Mouse (Mus musculus): ENCODE data around the gene Pabpn1. TPM values are rescaled to one million over a fixed set of nuclear protein-coding genes. Genes with fewer than 3 reads are reported as not detected.

Gene Pabpn1
- 317 and 318 TPM in 2 replicates for polyA plus RNA-seq (2011; ENCODE audit: insufficient read depth, insufficient read length, low read depth, missing spikeins)

DNA sequence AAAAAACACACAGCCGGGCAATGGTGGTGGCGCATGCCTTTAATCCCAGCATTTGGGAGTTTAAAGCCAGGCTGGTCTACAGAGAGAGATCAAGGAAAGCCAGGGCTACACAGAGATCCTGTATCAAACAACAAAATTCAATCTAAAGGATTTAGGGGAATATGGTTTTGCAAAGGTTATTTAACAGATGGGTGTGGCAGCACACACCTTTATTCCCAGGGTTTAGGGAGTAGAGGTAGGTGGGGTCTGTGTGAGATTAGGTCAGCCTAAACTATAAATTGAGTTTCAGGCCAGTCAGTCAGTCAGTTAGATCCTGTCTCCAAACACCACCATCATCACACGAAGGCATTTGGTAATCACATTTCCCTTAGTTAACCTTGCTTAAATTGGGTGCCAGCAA lies at the start of gene Pabpn1:
Gene Pabpn1, plus strand, starts transcription at position 301 of the 400 bp plus-strand sequence.
- peaks cover 2% of the 10 kb centered on the region for H3K4me1 ChIP-seq (ENCODE audit: control insufficient read depth, insufficient read depth, low read length)
- TF ChIP-seq POLR2A (IDR thresholded peaks at IDR 0.05; ENCODE audit: insufficient read depth, low read length): no peak
- TF ChIP-seq EP300 (IDR thresholded peaks at IDR 0.05; ENCODE audit: insufficient read depth, low read depth, low read length): no peak
- no peak for TF ChIP-seq CTCF (IDR thresholded peaks at IDR 0.05; ENCODE audit: low read depth, low read length)
- peaks cover 19% of the 10 kb centered on the region for H3K36me3 ChIP-seq (ENCODE audit: control insufficient read depth, insufficient read depth, low read length, poor library complexity, severe bottlenecking)
- peak within 1 kb of the TSS; percentile 47 for H3K4me3 ChIP-seq (ENCODE audit: low read depth, low read length)
- H3K27ac ChIP-seq (ENCODE audit: insufficient read depth, low read length): peak within 1 kb of the TSS; percentile 69
- H3K9me3 ChIP-seq (replicated peaks; ENCODE audit: control insufficient read depth, insufficient read depth, low read length, poor library complexity, severe bottlenecking): no peaks in the 10 kb centered on the region
- H3K27me3 ChIP-seq (ENCODE audit: control insufficient read depth, insufficient read depth, low read length, poor library complexity, severe bottlenecking): no peaks in the 10 kb centered on the region
- peak within 1 kb of the TSS; percentile 47 for H3K9ac ChIP-seq (ENCODE audit: low read depth, poor library complexity, severe bottlenecking)

DNA sequence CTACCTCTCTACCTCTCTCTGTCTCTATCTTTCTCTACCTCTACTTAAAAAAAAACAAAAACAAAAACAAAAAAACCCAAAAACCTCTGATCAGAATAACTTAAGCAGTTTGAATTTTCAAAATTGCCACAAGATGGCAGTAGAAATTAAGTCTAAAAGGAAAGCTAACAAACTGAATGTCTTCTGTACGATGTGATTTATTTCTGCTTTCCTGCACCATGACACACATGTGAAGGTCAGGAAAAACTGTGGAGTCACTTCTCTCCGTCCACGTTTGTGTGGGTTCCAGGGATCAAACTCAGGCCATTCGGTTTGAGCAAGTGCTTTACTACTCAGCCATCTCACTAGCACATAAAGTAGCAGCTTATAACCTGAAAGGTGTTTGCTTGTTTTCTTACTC lies 48.8 kb upstream of the Pabpn1 start:
- no peak overlapping the region for H3K27ac ChIP-seq (ENCODE audit: insufficient read depth, low read length)
- no peaks in the 10 kb centered on the region for H3K27me3 ChIP-seq (ENCODE audit: control insufficient read depth, insufficient read depth, low read length, poor library complexity, severe bottlenecking)
- H3K9ac ChIP-seq (ENCODE audit: low read depth, poor library complexity, severe bottlenecking): no peak overlapping the region
- no peak overlapping the region for H3K4me3 ChIP-seq (ENCODE audit: low read depth, low read length)
- H3K9me3 ChIP-seq (replicated peaks; ENCODE audit: control insufficient read depth, insufficient read depth, low read length, poor library complexity, severe bottlenecking): no peaks in the 10 kb centered on the region
- TF ChIP-seq CTCF (IDR thresholded peaks at IDR 0.05; ENCODE audit: low read depth, low read length): no peak
- no peak for TF ChIP-seq EP300 (IDR thresholded peaks at IDR 0.05; ENCODE audit: insufficient read depth, low read depth, low read length)
- no peak for TF ChIP-seq POLR2A (IDR thresholded peaks at IDR 0.05; ENCODE audit: insufficient read depth, low read length)
- H3K36me3 ChIP-seq (ENCODE audit: control insufficient read depth, insufficient read depth, low read length, poor library complexity, severe bottlenecking): no peaks in the 10 kb centered on the region
- no peaks in the 10 kb centered on the region for H3K4me1 ChIP-seq (ENCODE audit: control insufficient read depth, insufficient read depth, low read length)

DNA sequence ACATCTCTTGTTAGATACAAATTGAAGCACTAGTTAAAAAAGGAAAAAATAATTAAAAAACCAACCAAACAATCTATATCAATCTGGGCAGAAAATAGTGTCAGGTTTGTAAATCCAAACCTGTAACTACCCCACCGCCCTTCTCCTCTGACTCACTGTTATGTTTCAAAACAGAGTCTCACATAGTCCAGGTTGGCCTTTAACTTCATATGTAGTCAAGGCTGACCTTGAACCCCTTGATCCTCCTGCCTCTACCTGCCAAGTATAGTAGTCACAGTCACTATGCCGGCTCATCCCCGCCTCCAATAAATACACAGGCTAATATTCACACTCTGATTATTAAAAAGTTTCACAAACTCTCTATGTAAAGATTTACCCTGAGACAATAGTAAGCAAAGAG lies 36.6 kb upstream of the Pabpn1 start:
- Histone ChIP-seq H3K9ac (ENCODE audit: low read depth, poor library complexity, severe bottlenecking) (no peak overlapping the region), H3K4me3 (ENCODE audit: low read depth, low read length) (no peak overlapping the region), H3K36me3 (ENCODE audit: control insufficient read depth, insufficient read depth, low read length, poor library complexity, severe bottlenecking) (no peaks in the 10 kb centered on the region), H3K27ac (ENCODE audit: insufficient read depth, low read length) (no peak overlapping the region), H3K9me3 (replicated peaks; ENCODE audit: control insufficient read depth, insufficient read depth, low read length, poor library complexity, severe bottlenecking) (no peaks in the 10 kb centered on the region), H3K4me1 (ENCODE audit: control insufficient read depth, insufficient read depth, low read length) (no peaks in the 10 kb centered on the region), H3K27me3 (ENCODE audit: control insufficient read depth, insufficient read depth, low read length, poor library complexity, severe bottlenecking) (no peaks in the 10 kb centered on the region)
- TF ChIP-seq POLR2A (IDR thresholded peaks at IDR 0.05; ENCODE audit: insufficient read depth, low read length) (no peak), CTCF (IDR thresholded peaks at IDR 0.05; ENCODE audit: low read depth, low read length) (no peak), EP300 (IDR thresholded peaks at IDR 0.05; ENCODE audit: insufficient read depth, low read depth, low read length) (no peak)

DNA sequence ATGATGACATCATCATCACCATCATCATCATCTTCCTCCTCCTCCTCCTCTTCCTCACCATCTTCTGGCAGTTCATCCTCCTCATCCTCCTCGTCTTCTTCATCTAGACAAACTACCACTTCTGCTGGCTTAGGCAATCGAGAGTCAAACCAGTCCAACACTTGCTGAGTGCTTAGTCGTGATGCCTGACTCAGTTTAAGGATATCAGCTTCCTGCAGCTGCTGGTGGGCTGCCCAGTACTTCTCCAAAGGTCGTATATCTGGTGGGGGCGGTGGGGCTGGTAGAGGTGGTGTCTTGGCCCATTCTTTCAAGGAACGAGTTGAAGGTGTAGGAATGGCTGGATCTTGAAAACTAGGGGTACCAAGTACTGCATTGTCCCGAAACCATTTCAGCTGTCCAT lies 35.6 kb upstream of the Pabpn1 start:
- no peak overlapping the region for H3K4me3 ChIP-seq (ENCODE audit: low read depth, low read length)
- H3K27ac ChIP-seq (ENCODE audit: insufficient read depth, low read length): no peak overlapping the region
- no peak overlapping the region for H3K9ac ChIP-seq (ENCODE audit: low read depth, poor library complexity, severe bottlenecking)
- TF ChIP-seq CTCF (IDR thresholded peaks at IDR 0.05; ENCODE audit: low read depth, low read length) (no peak), POLR2A (IDR thresholded peaks at IDR 0.05; ENCODE audit: insufficient read depth, low read length) (no peak), EP300 (IDR thresholded peaks at IDR 0.05; ENCODE audit: insufficient read depth, low read depth, low read length) (no peak)
- no peaks in the 10 kb centered on the region for H3K9me3 ChIP-seq (replicated peaks; ENCODE audit: control insufficient read depth, insufficient read depth, low read length, poor library complexity, severe bottlenecking)
- no peaks in the 10 kb centered on the region for H3K27me3 ChIP-seq (ENCODE audit: control insufficient read depth, insufficient read depth, low read length, poor library complexity, severe bottlenecking)
- H3K36me3 ChIP-seq (ENCODE audit: control insufficient read depth, insufficient read depth, low read length, poor library complexity, severe bottlenecking): no peaks in the 10 kb centered on the region
- no peaks in the 10 kb centered on the region for H3K4me1 ChIP-seq (ENCODE audit: control insufficient read depth, insufficient read depth, low read length)

DNA sequence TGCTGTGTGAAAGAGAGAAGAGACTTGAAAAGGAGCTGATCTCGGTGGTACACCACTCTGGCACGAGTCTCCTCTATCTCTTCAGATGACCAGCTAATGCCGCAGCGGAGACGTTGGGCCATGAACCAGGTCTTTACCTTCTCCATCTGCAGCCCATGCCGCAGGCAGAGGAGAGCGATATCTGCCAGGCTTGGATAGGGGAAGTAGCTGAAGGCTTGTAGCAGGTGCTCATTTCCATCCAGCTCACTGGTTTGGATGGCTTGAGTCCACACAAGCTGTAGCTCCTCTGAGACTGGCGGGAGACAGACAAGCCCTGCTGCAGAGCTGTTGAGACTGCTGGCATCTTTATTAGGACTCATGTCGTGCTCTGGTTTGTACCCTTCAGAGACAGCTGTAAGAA lies 34.4 kb upstream of the Pabpn1 start:
- no peak for TF ChIP-seq POLR2A (IDR thresholded peaks at IDR 0.05; ENCODE audit: insufficient read depth, low read length)
- no peak for TF ChIP-seq CTCF (IDR thresholded peaks at IDR 0.05; ENCODE audit: low read depth, low read length)
- no peak for TF ChIP-seq EP300 (IDR thresholded peaks at IDR 0.05; ENCODE audit: insufficient read depth, low read depth, low read length)

DNA sequence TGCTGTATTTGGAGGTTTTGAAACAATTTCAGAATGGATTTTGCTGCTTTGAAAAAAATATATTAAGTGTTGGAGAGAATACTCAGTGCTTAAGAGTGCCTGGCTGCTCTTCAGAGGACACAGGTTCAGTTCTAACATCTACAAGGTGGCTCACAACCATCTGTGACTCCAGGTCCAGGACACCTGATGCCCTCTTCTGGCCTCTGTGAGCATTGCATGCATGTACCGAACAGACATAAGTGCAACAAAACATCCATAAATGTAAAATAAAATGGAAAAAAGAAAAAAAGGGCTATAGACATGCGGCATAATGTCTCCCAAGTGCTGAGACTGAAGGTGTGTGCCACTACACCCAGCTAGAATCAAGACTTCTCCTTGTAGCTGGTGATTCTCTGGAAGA lies 31.8 kb upstream of the Pabpn1 start:
- Histone ChIP-seq H3K4me3 (ENCODE audit: low read depth, low read length) (no peak overlapping the region), H3K9ac (ENCODE audit: low read depth, poor library complexity, severe bottlenecking) (no peak overlapping the region), H3K4me1 (ENCODE audit: control insufficient read depth, insufficient read depth, low read length) (no peaks in the 10 kb centered on the region), H3K27me3 (ENCODE audit: control insufficient read depth, insufficient read depth, low read length, poor library complexity, severe bottlenecking) (no peaks in the 10 kb centered on the region), H3K9me3 (replicated peaks; ENCODE audit: control insufficient read depth, insufficient read depth, low read length, poor library complexity, severe bottlenecking) (no peaks in the 10 kb centered on the region), H3K36me3 (ENCODE audit: control insufficient read depth, insufficient read depth, low read length, poor library complexity, severe bottlenecking) (no peaks in the 10 kb centered on the region), H3K27ac (ENCODE audit: insufficient read depth, low read length) (no peak overlapping the region)
- TF ChIP-seq CTCF (IDR thresholded peaks at IDR 0.05; ENCODE audit: low read depth, low read length): peak; percentile 71
- TF ChIP-seq EP300 (IDR thresholded peaks at IDR 0.05; ENCODE audit: insufficient read depth, low read depth, low read length): no peak

More for the DNA sequence above, 34.4 kb upstream of the Pabpn1 start:
- Histone ChIP-seq H3K4me1 (ENCODE audit: control insufficient read depth, insufficient read depth, low read length) (no peaks in the 10 kb centered on the region), H3K36me3 (ENCODE audit: control insufficient read depth, insufficient read depth, low read length, poor library complexity, severe bottlenecking) (no peaks in the 10 kb centered on the region), H3K4me3 (ENCODE audit: low read depth, low read length) (no peak overlapping the region), H3K9ac (ENCODE audit: low read depth, poor library complexity, severe bottlenecking) (no peak overlapping the region), H3K27ac (ENCODE audit: insufficient read depth, low read length) (no peak overlapping the region), H3K27me3 (ENCODE audit: control insufficient read depth, insufficient read depth, low read length, poor library complexity, severe bottlenecking) (no peaks in the 10 kb centered on the region), H3K9me3 (replicated peaks; ENCODE audit: control insufficient read depth, insufficient read depth, low read length, poor library complexity, severe bottlenecking) (no peaks in the 10 kb centered on the region)

All from ES-Bruce4 (cell line).